ENCODE assay signal across 8 mouse cellular contexts in genomic region chr11:117248734-117249248, GRCm38 (mm10). TPM values are rescaled to one million over a fixed set of nuclear protein-coding genes. Genes with fewer than 3 reads are reported as not detected.
DNase-seq lines count a peak whose midpoint lies in the region; ATAC-seq and TF ChIP-seq lines count a peak whose summit lies in the region.

No protein-coding gene starts in this region.

- H3K79me2 ChIP-seq in heart, adult 2 months (replicated peaks; ENCODE audit: control insufficient read depth, insufficient read depth, low read length): no peaks in the 10 kb centered on the region

- no peaks in the 10 kb centered on the region for H3K36me3 ChIP-seq in heart, adult 2 months (ENCODE audit: control insufficient read depth, insufficient read depth, low read length)
- H3K36me3 ChIP-seq in hindbrain, embryonic 15.5 days: no peaks in the 10 kb centered on the region
- no peaks in the 10 kb centered on the region for H3K36me3 ChIP-seq in stomach, embryonic 16.5 days (ENCODE audit: control insufficient read depth, insufficient read depth, low read length)

- ATAC-seq in hindbrain, embryonic 15.5 days (ENCODE audit: low FRiP score, low read depth): peak; percentile 81
- peak; percentile 54; the same call in 1 of the 2 replicates for ATAC-seq in stomach, embryonic 16.5 days (ENCODE audit: insufficient read depth, low FRiP score)

- H3K4me3 ChIP-seq in heart, adult 2 months: no peak overlapping the region
- H3K4me3 ChIP-seq in hindbrain, embryonic 15.5 days: no peak overlapping the region
- H3K4me3 ChIP-seq in stomach, embryonic 16.5 days (replicated peaks; ENCODE audit: low read length): no peak overlapping the region

- peaks cover 30% of the 10 kb centered on the region for H3K4me1 ChIP-seq in heart, adult 2 months (ENCODE audit: control insufficient read depth, insufficient read depth, low read length)
- H3K4me1 ChIP-seq in hindbrain, embryonic 15.5 days (replicated peaks): peaks cover 16% of the 10 kb centered on the region
- peaks cover 33% of the 10 kb centered on the region for H3K4me1 ChIP-seq in stomach, embryonic 16.5 days (ENCODE audit: control insufficient read depth, insufficient read depth, low read length)

- TF ChIP-seq EP300 in heart, adult 2 months (IDR thresholded peaks at IDR 0.05; ENCODE audit: insufficient read depth, low read depth, low read length): 0 out of 2 replicates have a peak, but pooled peaks have one; percentile 54

- no peak overlapping the region for H3K9ac ChIP-seq in heart, adult 2 months (ENCODE audit: low read depth, low read length)
- no peak overlapping the region for H3K9ac ChIP-seq in hindbrain, embryonic 15.5 days
- no peak overlapping the region for H3K9ac ChIP-seq in stomach, embryonic 16.5 days (ENCODE audit: low read length)

- no peak for TF ChIP-seq CTCF in heart, adult 2 months (IDR thresholded peaks at IDR 0.05)

- H3K9me3 ChIP-seq in hindbrain, embryonic 15.5 days: no peaks in the 10 kb centered on the region
- no peaks in the 10 kb centered on the region for H3K9me3 ChIP-seq in stomach, embryonic 16.5 days (replicated peaks; ENCODE audit: control insufficient read depth, low read length)

- WGBS in heart, adult 2 months: 46% methylated on average over 11 of the region's 11 CpGs
- WGBS in hindbrain, embryonic 15.5 days: 18% methylated on average over 11 of the region's 11 CpGs
- 36% methylated on average over 11 of the region's 11 CpGs for WGBS in stomach, embryonic 16.5 days

- TF ChIP-seq POLR2A in heart, adult 2 months (IDR thresholded peaks at IDR 0.05; ENCODE audit: insufficient read depth, low read depth, low read length): no peak

- no peak for DNase-seq in heart, adult 2 months
- DNase-seq in heart, postnatal 25 days (ENCODE audit: low spot score): no peak
- DNase-seq in right cerebral cortex, adult 18-20 months: peak; percentile 64
- no peak for DNase-seq in right cerebral cortex, postnatal 14 days
- no peak for DNase-seq in thymus, postnatal 36 days
- no peak for DNase-seq in cerebellum, postnatal 25 days

- no peaks in the 10 kb centered on the region for H3K27me3 ChIP-seq in heart, adult 2 months (ENCODE audit: control insufficient read depth, insufficient read depth, low read length)
- H3K27me3 ChIP-seq in hindbrain, embryonic 15.5 days: no peaks in the 10 kb centered on the region
- H3K27me3 ChIP-seq in stomach, embryonic 16.5 days (ENCODE audit: control insufficient read depth, insufficient read depth, low read length): no peaks in the 10 kb centered on the region

- intact Hi-C loops in heart, adult 2 months (cut with DNase I): no loop called here
- intact Hi-C loops in heart, postnatal 25 days (cut with DNase I): loop anchor here (2.0 kb wide), 1 partner anchor 16 kb away; no protein-coding TSS in a partner anchor

- H3K4me2 ChIP-seq in hindbrain, embryonic 15.5 days: no peak overlapping the region
- no peak overlapping the region for H3K4me2 ChIP-seq in stomach, embryonic 16.5 days (ENCODE audit: low read depth, low read length)

- H3K27ac ChIP-seq in heart, adult 2 months: peak overlapping the region; percentile 88
- H3K27ac ChIP-seq in hindbrain, embryonic 15.5 days (replicated peaks): peak overlapping the region; percentile 37
- H3K27ac ChIP-seq in stomach, embryonic 16.5 days (ENCODE audit: low read length): no peak overlapping the region; the same call in 1 of the 2 replicates

RNA-seq across cellular contexts. Expression of gene Sept9, which starts 49.3 kb away (rescaled TPM):
- total RNA-seq in heart, adult 2 months (2021): 10 to 100 TPM; 28.2 to 31.9 TPM
- polyA plus RNA-seq in heart, adult 2 months (2012; rRNA removed): 15.9 and 17.4 TPM in 2 replicates
- 10 to 100 TPM; 32.2 to 35.2 TPM for total RNA-seq in heart, postnatal 25 days (2021)
- 107 and 111 TPM in 2 replicates for polyA plus RNA-seq in hindbrain, embryonic 15.5 days (2015; fragmentation: Nextera tagmentation; extraction: Ambion mirVana)
- polyA plus RNA-seq in stomach, embryonic 16.5 days (2015; fragmentation: Nextera tagmentation; extraction: Ambion mirVana): 101 and 105 TPM in 2 replicates
